Mouse (Mus musculus) yolk sac, embryonic 10.5 days (tissue): ENCODE results near the gene Dhdh.
"Not testable (repeated sequence)": the region's sequence is repeated elsewhere in the genome, so short reads cannot be mapped to it uniquely, and the experiment has no call there.

Experiments
- DNase-seq: peaks from one replicate; pipeline ENCODE4 v3.0.0-alpha.2; 2017; ENCODE audit warnings: low spot score

The Dhdh gene

DNA sequence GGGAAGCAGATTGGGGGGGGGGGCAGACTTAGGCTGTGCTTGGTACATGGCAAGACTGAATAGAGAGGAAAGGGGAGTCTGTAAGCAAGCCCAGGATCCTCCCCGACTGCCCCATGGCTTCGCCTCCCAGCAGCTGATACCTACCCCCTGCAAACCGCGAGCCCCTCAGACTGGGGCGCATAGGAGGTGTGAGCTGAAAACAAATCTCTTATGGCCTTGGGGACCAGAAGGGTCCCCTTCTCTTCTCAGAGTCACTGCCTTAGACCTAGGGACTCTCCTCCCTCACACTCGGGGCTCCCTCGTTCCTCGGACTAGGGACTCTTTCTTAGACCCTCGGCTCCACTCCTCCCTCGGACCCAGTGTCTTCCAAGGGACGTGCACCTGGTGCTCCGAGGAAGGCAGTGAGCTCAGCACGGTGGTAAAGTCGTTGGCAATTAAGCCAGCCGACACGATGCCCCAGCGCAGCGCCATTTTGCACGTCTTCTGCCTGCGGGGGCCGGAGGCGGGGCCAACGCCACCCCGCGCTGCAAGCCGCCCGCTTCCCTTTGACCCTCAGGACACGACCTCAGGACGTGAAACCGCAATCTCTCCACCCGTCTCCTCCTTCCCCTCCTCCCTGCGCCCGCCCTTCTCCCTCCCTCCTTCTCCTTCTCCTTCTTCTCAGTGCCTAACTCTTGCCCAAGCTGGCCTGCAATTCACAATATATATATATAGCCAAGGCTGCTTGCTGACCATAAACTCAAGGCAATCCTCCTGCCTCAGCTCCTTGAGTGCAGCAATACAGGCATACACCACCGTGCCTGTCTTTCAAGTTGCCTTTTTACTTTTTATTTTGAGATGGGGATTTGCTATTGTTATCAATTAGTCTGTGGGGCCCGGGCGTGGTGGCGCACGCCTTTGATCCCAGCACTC, at the start of gene Dhdh:
Dhdh (minus strand) TSS at position 513 of the 912 bp plus-strand sequence.
- DNase-seq, result peak; percentile 86

DNA sequence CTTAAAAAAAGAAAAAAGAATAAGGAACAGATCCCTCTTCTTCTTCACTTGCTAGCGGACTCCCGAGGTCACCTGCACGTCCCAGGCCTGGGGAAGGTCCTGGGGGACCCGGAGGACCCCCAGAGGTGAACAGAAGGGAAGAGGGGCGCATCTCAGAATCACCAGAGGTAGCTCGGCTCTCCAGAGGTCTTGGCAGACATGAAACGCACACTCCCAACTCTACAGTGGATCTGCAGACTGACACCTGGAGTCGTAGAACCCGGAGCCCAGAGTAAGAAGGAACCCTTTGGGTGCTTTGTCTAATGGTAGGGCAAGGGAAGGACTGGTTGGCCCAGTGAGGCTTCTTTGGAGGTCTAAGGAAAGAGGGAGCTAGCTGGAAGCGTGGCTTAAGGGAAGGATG, 49.0 kb upstream of the Dhdh start:
- no peak for DNase-seq

DNA sequence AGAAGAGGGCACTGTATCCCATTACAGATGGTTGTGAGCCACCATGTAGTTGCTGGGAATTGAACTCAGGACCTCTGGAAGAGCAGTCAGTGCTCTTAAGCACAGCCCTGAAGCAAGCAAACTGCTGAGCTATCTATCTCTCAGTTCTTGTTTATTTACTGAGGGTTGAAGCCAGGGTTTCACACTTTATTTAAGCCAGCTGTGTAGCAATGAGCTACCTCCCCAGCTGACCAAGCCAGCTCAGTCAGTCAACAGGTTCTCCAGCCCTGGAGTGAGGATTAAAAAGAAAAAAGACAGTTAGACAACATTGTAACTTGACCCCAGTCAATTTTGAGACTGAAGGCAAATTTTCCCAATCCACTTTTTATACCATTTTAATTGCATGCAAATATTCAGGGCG, 47.1 kb upstream of the Dhdh start:
- no peak for DNase-seq

DNA sequence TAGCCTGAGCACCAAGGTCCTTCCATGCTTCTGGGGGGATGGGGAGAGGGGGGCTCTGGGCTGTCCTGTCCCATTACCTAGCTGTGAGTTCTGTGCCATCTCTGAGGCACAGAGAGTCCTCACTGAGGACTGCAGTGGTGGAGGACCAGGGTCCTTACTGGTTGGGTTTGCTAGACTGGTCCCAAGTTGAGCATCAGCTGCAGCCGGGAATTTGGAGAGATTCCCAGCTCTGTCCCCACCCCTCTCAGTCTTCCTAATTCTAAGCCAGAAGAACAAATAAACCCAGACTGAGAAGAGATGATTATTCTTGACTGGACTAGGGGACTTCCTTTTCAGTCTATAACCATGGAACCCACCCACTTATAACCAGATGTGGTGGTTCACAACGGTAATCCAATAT, 42.0 kb upstream of the Dhdh start:
- DNase-seq, result no peak

DNA sequence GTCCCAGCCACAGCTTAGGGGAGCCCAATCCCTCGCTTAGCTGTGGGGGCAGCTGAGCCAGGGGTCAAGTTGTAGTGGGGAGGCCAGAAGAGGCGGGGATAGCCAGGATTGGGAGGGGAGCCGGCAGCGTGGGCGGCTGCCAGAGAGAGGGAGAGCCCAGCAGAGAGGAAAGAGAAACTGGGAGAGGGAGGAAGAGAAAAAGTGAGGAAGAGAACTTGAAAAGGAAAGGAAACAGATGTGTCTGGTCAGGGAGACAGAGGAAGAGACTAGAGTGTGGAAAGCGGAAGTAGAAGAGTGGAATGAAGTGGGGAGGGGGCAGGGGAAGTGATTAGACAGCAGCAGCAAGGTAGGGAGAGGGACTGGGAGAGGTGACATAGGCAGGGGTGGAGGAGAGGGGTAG, 40.9 kb upstream of the Dhdh start:
- DNase-seq, result no peak

DNA sequence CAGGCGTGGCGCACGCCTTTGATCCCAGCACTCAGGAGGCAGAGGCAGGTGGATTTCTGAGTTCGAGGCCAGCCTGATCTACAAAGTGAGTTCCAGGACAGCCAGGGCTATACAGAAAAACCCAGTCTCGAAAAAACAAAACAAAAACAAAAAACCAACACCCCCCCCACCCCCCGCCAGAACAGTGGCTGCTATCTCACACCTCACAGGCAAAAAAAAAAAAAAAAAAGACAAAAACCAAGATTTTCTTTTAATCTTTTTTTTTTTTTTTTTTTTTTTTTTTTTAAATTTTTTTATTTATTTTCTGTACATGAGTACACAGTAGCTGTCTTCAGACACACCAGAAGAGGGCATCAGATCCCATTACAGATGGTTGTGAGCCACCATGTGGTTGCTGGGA, 38.6 kb upstream of the Dhdh start:
- DNase-seq, result not testable (repeated sequence)

DNA sequence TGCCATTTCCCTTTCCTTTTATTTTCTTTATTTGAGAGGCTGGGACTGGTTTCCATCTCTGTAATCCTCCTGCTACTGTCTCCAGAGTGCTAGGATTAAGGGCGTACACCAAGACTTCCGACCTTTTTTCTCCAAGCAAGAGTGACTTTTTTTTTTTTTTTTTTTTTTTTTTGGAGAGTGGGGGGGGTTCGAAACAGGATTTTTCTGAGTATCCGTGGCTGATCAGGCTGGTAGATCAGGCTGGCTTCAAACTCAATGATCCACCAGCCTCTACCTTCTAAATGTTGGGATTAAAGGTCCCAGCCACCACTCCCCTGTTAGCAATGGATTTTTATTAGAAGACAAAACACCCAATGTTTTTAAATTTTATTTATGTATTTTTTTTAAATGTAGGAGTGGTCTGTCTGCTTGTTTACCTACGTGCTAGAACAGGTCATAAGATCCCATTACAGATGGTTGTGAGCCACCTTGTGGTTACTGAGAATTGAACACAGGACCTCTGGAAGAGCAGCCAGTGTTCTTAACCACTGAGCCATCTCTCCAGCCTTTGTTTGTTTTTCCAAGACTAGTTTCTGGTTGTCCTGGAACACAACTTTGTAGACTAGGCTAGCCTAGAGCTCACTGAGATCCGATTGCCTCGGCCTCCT, 38.0 kb upstream of the Dhdh start:
- DNase-seq, result peak; percentile 50

DNA sequence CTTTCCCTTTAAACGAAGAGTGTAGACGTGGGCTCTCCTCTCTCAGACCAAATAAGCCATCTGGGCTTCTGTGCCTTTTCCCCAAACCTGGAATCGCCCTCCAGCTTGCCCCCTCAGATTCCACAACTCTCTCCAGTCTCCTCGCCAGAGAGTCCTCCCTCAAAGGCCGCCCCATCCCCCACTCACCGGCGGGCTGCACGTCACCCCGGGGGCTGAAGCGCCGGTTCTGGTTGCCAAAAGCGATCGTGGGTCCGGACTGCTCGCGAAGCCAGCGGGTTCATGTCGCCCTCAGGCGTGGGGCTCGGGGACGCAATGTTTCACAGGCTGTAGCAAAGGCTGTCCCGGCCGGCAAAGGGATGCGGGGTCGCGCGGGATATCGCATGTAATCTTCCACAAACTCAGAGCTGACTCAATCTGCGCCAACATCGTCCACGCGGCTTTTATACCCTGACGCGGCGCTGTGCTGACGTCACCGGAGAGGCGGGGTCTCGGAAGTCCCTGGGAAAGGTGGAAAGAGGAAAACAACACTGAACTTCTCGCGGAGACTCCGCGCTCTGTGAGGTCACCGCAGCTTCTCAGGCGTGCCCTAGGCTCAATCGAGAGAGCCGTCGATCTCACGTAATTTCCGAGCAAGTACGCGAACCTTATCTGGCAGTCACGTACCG, 37.3 kb upstream of the Dhdh start, which contains the start of the genes Ppp1r15a and Plekha4:
Ppp1r15a (minus strand) TSS at position 460 of the 665 bp plus-strand sequence.
Plekha4 (plus strand) TSS at position 522 of the 665 bp plus-strand sequence.
- DNase-seq, result peak; percentile 95

DNA sequence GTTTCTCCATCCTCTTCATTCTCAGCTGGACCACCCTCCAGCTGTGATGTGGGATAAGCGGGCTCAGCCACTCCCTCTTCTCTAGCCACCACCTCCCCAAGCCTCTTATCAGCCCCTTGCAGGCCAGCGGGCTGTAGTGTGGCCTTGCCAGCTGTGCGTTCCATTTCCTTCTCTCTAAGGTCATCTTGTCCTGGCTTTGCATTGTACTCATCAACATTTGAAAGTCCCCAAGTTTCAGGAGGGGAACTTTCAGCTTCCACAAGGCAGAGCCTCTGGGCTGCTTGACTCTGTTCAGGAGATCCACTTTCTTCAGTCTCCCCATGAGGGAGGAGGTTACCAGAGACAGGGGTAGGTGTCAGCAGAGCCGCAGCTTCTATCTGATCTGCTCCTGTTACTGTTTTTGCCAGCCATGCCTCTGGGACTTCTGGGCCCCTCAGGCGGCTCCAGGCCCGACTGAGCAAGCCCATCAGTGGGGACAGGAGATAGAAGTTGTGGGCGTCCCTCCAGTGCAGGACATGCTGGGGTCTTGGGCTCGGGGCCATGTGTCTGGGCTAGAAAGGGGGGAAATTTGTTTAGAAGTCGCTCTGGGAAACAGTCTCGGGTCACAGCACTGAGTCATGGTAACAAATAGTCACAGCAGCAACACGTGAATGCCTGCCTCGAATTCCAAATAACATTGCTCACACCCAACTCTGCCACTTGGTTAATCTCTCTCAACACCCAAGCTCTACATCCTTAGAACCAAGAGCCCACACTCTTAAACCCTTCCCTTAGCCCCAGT, 36.4 kb upstream of the Dhdh start:
- peak; percentile 62 for DNase-seq

DNA sequence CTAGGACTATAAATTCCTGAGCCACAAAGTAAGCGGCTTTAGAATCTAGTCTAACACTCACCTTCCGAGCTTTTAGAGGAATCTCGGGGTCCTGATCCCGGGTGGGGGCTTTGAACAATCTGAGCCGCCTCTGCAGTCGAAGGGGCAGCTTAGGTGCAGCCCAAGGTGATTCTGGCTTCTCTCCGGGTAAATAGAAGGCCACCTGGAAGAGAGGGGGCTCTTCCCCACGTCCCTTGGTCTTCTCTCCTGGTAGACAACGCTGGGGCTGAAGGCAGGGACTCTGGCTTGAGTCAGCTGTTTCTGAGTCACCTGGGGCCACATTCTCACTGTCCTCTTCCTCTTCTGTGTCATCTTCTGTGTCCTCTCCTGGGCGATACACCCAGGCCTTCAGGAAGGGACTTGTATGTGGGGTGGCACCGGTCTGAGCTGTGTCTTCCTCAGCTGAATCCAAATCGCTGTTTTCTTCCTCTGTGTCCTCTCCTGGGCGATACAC, 35.1 kb upstream of the Dhdh start:
- no peak for DNase-seq

DNA sequence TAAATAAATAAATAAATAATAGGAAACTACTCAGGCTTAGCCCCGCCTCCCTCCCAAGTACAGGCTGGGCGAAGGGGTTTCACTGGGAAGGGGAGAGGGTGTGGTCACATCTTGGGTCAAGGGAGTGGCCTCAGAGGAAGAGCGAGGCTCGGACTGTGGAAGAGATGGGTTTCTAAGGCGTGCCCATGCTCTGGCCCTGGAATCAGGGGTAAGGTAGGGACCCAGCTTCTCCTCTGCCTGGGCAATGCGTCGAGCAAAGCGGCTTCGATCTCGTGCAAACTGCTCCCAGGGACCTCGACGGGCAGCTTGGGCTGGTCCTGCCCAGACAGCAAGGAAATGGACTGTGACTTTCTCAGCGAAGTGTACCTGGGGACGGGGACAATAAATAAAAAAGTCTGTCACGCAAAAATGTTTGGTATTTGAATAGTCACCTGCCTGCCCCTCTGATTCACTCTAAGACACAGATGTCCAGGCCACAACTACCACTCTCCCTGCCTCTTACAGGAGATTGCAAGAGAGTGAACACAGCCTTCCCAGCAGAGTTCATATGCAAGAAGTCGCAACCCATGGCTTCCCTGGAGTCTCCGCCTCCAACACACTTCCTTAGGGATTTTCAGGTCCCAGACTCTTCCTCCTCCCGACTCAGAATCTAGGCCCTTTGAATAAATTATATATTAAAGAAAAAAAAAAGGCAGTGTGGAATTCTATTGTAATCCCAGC, 34.5 kb upstream of the Dhdh start:
- DNase-seq, result no peak

DNA sequence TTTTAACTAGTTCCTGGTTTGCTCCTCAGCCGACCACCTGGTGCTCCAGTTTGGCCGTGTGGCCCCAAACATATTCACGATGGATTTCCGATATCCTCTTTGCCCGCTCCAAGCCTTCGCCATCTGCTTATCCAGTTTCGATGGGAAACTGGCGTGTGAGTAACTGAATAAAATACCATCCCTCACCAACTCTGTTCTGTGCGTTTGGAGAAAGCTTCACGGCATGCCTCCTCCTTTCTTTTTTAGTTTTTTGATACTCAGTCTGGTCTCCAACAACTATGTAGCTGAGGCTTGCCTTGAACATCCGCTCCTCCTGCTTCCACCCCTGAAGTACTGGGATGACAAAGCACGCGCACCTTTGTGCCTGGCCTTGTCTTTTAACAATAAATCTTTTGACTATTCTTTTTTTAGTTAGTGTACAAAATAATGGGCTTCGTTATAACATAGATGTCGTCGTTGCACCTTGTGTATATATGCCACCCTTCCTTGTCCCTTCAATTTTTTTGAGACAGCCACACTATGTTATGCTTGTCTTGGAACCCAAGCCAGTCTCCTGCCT, 33.7 kb upstream of the Dhdh start:
- no peak for DNase-seq

DNA sequence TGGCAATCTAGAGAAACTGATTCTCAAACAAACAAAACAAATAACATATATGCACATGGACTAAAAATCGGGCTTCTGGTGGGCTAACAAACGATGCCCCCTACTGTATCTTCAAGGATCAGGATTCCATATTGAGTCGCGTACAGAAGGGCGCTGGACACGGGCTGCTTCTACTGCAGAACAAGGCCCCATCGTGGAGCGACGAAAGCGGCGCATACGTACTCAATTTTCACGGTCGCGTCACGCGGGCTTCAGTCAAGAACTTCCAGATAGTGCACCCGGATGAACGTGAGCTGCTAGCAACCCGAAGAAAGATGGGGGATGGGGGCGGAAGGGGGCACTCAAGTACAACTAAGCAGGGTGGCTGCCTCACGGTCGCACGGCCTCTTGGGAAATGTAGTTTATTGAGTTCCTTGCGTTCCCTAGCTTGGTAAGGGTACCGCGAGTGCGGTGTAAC, 33.2 kb upstream of the Dhdh start:
- peak; percentile 89 for DNase-seq

DNA sequence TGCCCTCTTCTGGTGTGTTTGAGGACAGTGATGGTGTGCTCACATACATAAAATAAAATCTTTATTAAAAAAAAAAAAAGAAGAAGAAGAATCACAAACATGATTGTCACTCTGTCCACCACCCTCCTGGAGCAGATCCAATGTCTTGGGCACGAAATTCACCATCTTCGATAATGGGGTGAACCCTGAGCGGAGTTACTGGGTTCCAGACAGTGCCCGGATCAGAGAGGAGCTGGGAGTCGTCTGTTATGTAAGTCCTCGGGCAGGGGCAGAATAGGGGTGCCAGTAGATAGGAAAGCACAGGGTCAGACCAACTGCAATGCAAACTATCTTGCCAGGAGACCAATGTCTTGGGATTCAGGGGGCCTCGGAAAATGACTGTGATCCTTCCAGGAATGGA, 32.0 kb upstream of the Dhdh start:
- no peak for DNase-seq

DNA sequence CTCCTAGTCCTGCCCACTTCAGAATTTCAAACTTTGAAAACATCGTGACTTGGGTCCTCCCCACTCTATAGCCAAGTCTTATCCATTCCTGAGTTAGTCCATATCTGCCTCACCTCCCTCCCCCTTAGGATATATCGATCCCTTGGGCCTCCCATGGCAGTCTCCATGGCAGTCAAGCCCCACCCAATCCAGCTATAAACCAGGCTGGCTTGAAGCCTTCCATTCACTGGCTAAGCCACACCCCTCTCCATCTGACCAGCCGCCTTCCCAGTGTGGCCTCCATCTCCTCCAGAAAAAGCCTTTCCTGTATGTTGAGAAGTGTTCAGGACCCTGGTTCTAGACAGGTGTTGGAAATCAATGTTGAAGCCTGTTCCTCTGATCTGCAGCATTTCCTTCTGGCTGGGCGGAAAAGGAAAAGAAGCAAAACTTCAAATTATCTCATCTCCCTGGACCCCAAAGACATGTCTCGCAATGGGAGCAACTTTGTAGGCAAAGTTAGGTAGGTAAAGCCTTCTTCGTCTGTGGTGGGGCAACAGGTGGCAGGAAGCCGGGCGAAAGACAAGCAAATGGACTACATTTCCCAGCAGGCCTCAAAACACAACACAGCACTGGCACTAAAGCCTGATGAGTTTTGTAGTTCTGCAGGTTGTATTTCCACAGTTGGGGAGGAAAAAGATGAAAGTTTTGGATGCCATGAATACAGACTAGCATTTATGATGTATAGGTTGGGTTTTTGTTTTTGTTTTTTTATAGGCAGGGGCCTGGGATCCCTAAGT, 30.9 kb upstream of the Dhdh start:
- DNase-seq, result no peak

DNA sequence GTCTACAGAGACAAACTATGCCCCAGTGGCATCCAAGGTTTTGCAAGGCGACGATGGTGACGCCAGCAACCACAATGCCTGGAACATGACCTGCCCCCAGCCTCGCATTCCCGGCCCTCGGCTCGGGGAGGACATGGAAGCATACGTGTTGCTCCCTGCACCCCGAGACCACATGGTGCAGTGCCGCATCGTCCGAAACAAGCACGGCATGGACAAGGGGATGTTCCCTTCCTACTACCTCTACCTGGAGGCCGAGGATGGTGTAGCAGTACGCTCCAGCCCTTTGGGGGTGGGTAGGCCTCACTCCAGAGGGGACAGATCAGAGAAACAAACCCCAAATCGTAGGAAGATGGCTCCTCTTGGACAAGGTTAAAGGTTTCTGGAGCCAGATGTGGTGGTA, 30.0 kb upstream of the Dhdh start:
- no peak for DNase-seq

DNA sequence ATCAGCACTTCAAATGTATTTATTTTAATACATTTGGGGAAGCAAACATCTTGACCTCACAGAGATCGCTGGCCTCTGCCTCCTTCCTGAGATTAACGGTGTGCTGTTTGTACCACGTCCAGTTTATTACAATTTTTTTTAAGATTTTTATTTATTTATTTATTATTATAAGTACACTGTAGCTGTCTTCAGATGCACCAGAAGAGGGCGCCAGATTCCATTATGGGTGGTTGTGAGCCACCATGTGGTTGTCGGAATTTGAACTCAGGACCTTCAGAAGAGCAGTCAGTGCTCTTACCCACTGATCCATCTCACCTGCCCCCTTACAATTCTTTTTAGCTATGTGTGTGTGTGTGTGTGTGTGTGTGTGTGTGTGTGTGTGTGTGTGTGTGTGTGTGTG, 28.2 kb upstream of the Dhdh start:
- not testable (repeated sequence) for DNase-seq

DNA sequence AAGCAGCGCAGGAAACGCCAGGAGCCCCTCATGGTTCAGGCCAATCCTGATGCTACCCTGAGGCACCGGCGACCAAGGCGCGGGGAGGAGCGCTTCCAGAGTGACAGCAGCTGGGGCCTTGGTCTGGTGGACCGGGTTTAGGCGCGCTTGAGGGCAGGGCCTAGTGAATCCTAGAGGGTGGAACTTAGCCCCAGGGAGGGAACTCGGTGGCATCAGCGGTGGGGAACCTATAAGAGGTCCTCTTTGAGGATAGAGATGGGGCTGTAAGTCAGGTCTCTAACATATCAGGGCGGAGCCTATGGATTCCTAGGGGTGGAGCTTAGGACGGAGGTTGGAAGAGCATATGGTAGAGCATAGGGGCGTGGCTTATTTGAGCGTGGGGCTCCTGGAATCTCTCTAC, 26.8 kb upstream of the Dhdh start:
- peak; percentile 45 for DNase-seq

DNA sequence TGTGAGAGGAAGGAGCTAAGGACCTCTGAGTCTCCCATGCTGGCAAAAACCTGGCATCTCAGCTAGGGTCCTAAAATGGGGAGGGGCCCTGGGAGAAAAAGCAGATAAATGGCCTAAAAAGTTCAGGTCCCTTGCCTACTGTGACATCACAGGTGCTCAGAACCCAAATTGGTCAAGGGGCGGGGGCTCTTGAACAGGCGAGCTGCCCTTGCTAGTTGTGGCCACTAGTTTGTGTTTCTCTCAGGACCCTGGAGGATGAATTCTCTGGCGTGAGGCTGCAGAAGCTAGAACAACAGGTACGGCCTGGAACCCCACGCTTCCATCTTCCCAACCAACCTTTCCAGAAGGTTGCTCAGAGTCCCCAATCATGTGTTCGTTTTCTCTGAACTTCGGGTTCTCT, 25.8 kb upstream of the Dhdh start:
- no peak for DNase-seq
